Mouse (Mus musculus) Patski (cell line): ENCODE measurements around the gene Fgfbp3. TPM values are rescaled to one million over a fixed set of nuclear protein-coding genes. Genes with fewer than 3 reads are reported as not detected.
A peak's percentile ranks its signal among the peaks of the same experiment; 100 is the strongest.
"Not testable (repeated sequence)": the region's sequence is repeated elsewhere in the genome, so short reads cannot be mapped to it uniquely, and the experiment has no call there.

ENCODE experiments used
- ATAC-seq: fragments of 100-300 bp; one replicate; pipeline ENCODE4 v1.8.0; 2021
- CTCF ChIA-PET: fragments of 350-600 bp; sonication (Branson Sonifier 250); formaldehyde crosslinking; loops from one replicate; lab custom pipeline; 2022; ENCODE audit warnings: inconsistent platforms; lab: Charles Lee
- POLR2A ChIA-PET: fragments of 350-600 bp; sonication (Branson Sonifier 250); formaldehyde crosslinking; loops from one replicate; lab custom pipeline; 2022; ENCODE audit warnings: antibody characterized with exemption, inconsistent platforms; lab: Charles Lee
- DNase-seq: peaks from one replicate; pipeline ENCODE4 v3.0.0-alpha.2; 2011; ENCODE audit warnings: low read depth, low spot score
- H3K27me3 ChIP-seq: fragments of 371-371 bp; one replicate; pipeline ENCODE4 v1.5.1; 2021
- CTCF ChIP-seq: fragments of 100-300 bp; IDR thresholded peaks from one replicate; pipeline ENCODE4 v1.5.1; 2021
- in situ Hi-C: fragments of 300-500 bp; cut with MboI; formaldehyde crosslinking; loops from 3 replicates; pipeline ENCODE4 v1.11.1; 2018; ENCODE audit warnings: low pct_unique_long_range_greater_than_20kb, mixed read lengths
- polyA plus RNA-seq: library from polyadenylated mRNA; unstranded; gene quantifications from one replicate; pipeline ENCODE4 v1.2.3, GENCODE M21; 2021

The Fgfbp3 gene
- polyA plus RNA-seq, 1 experiment from 2014 or later: 2.6 TPM

DNA sequence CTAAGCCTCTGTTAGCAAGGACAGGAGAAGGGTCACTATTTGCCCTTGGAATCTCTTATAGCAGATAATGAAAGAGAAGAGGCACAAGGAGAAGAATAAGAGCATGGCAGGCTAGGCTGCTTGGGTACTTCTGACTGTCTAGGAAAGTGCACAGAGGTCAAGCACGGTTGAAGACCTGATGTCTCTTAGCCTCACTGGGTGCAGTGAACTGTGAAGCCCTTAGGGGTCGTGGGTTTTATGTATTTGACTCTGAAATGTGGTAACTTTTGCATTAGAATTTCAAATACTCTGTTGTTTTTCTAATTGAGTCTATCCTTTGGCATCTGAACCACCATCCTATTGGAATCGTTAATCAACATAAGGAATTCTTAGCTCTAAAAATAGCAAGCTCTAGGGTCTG is 31.7 kb downstream of the Fgfbp3 start:
- no peak for ATAC-seq
- H3K27me3 ChIP-seq: no peaks in the 10 kb centered on the region
- DNase-seq: no peak
- in situ Hi-C loops: no loop called here
- CTCF ChIA-PET: interaction anchor here (1.3 to 1.6 kb wide), 3 partner anchors 22 to 35 kb away, joined by 3 to 4 read pairs (median 4); no protein-coding TSS in a partner anchor
- POLR2A ChIA-PET: no interaction called here
- TF ChIP-seq CTCF: no peak

DNA sequence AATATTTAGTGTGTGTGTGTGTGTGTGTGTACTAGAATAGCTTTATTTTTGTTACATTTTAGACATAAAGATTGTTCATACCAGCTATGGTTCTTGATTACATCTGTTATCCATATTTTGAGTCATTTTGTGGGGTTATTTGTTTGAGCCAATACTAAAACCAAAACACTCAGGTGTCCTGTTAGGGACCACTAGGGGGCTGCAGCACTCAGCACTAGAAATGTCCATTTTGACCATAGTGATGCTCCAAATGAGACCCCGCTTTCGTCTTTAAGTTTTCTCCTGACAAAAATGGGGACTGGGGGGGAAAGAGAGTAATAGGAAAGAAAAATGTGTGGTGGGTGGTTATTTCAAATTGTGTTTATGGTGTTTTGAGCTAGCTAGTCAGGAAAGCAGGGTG is 33.1 kb downstream of the Fgfbp3 start:
- in situ Hi-C loops: no loop called here
- no peak for ATAC-seq
- peak; percentile 57 for TF ChIP-seq CTCF
- DNase-seq: no peak
- H3K27me3 ChIP-seq: no peaks in the 10 kb centered on the region
- ChIA-PET CTCF (interaction anchor here (0.7 to 1.7 kb wide), 13 partner anchors 9 to 49 kb away, joined by 3 to 6 read pairs (median 3); no protein-coding TSS in a partner anchor), POLR2A (interaction anchor here (0.6 kb wide), 1 partner anchor 23 kb away, joined by 3 read pairs; no protein-coding TSS in a partner anchor)

DNA sequence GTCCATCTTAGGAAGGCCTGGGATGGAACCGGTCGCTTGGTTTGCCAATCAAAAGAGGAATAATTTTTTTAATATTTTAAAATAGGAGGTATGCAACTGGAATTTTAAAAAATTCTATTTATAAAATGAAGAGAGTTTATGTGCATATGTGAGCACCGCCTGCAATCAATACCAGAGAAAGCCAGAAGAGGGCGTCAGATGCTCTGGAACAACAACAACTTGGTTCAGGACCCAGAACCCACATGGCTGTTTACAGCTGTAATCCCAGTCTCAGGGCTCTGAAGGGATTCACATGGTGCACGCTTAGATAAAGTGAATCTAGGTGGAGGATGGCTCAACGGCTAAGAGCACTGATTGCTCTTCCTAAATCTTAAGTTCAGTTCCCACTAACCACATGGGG is 36.3 kb downstream of the Fgfbp3 start:
- DNase-seq: no peak
- in situ Hi-C loops: no loop called here
- POLR2A ChIA-PET: no interaction called here
- CTCF ChIA-PET: interaction anchor here (1.0 to 1.6 kb wide), 2 partner anchors 9 to 17 kb away, joined by 4 to 5 read pairs; no protein-coding TSS in a partner anchor
- peak; percentile 71 for TF ChIP-seq CTCF
- H3K27me3 ChIP-seq: no peaks in the 10 kb centered on the region
- ATAC-seq: no peak

DNA sequence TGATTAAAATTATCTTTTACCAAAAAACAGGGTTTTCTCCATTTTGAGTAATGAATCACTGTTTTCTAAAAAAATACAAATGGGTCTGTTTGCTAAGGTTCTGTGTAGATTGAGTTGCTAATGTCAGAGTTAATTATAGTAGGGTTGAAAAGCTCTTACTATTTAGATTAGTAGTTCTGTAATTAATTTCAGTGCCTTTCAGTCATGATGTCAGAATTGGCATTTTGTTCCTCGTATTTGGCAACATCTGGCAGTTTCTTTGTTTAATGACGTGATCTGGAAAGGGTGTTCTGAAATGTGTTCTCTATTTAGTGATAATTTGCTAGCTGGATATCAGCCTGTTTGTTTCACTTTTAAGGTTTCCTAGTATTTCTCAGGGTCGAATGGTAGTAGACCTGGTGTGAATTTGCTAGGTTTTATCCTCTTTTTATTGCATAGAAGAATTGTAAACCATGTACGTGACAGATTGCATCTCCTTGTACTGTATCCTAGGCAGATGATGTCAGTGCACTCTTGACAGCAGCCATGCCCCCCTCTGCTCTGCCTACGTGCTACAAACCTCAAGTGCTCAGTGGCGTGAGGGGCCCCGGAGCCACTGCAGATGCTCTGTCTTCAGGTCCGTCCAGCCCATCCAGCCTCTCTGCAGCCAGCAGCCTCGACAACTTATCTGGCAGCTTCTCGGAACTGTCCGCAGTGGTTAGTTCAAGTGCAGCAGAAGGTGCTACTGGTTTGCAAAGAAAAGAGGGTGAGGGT is 40.5 kb downstream of the Fgfbp3 start:
- DNase-seq (no peak), ATAC-seq (no peak)
- ChIA-PET POLR2A (no interaction called here), CTCF (interaction anchor here (1.1 to 4.2 kb wide), 4 partner anchors 10 to 46 kb away, joined by 3 to 21 read pairs (median 3); no protein-coding TSS in a partner anchor)
- H3K27me3 ChIP-seq: no peaks in the 10 kb centered on the region
- TF ChIP-seq CTCF: no peak
- in situ Hi-C loops: no loop called here

DNA sequence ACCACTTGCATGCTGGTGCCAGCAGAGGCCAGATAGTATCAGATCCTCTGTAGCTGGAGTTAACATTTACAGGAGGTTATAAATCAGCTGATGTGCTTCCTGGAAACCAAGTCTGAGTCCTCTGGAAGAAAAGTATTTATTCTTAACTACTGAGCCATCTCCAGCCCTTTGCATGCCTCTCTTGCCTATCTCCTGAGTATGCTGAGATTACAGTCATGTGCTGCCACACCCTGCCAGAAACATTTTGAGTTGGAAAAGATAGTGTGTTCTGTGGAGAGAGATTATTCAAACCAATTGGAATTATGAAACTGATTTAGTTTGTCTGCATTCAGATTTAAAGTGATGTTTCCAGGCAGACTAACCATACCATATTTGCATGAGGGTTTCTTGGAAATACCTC is 42.1 kb downstream of the Fgfbp3 start:
- in situ Hi-C loops: no loop called here
- ChIA-PET POLR2A (interaction anchor here (0.6 kb wide), 1 partner anchor 255 kb away, joined by 3 read pairs; no protein-coding TSS in a partner anchor), CTCF (interaction anchor here (1.2 to 4.2 kb wide), 2 partner anchors 9 to 11 kb away, joined by 3 to 21 read pairs; no protein-coding TSS in a partner anchor)
- no peak for DNase-seq
- ATAC-seq: no peak
- no peak for TF ChIP-seq CTCF
- H3K27me3 ChIP-seq: no peaks in the 10 kb centered on the region

DNA sequence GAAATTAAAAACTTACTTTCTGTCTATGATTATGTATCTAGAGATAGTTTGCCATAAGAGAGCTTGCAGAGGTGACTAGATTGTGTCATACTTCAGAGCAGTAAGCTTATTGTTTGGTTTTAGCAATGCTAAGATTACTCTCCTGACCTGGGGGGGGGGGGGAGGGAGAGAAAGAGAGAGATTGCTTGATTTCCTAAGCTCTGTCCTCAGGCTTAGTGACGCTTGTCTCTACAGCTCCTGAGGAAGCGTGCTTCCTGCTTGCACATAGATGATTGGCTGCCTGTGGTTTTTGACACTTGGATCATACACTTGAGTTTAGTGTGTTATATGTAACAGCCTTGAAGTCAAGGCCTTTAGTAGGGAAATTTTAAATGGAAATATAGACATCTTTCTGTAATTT is 44.8 kb downstream of the Fgfbp3 start:
- ChIA-PET POLR2A (no interaction called here), CTCF (interaction anchor here (1.3 to 1.6 kb wide), 4 partner anchors 9 to 59 kb away, joined by 3 to 5 read pairs (median 4); no protein-coding TSS in a partner anchor)
- DNase-seq (no peak), ATAC-seq (no peak)
- in situ Hi-C loops: no loop called here
- no peaks in the 10 kb centered on the region for H3K27me3 ChIP-seq
- no peak for TF ChIP-seq CTCF

DNA sequence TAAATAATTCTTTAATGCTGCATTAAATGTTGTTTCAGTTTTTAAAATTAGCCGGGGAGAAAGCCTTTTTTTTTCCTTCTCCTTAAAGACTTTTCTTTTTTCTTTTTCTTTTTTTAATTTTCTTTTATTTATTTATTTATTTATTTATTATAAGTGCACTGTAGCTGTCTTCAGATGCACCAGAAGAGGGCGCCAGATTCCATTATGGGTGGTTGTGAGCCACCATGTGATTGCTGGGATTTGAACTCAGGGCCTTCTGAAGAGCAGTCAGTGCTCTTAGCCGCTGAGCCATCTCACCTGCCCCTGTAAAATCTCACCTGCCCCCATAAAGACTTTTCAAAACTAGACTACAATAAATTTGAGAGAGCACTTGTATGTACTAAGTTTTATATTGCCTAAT is 50.7 kb downstream of the Fgfbp3 start:
- POLR2A ChIA-PET, in situ Hi-C loops, H3K27me3 ChIP-seq, DNase-seq, ATAC-seq: not testable (repeated sequence)
- CTCF ChIA-PET: interaction anchor here (0.7 to 1.8 kb wide), 7 partner anchors 10 to 59 kb away, joined by 3 read pairs; no protein-coding TSS in a partner anchor
- peak; percentile 69 for TF ChIP-seq CTCF

Other genes with a start within 250 kb of the Fgfbp3 start
- 0.08 TPM for gene Ppp1r3c, start 183.0 kb downstream of the Fgfbp3 start, polyA plus RNA-seq
- 117 TPM for gene Tnks2, start 85.4 kb downstream of the Fgfbp3 start, polyA plus RNA-seq
- gene Btaf1, start 6.5 kb upstream of the Fgfbp3 start, polyA plus RNA-seq: 24.3 TPM